Mouse (Mus musculus) adrenal gland, adult (tissue): ENCODE measurements around the gene Hs3st6.
A peak's percentile ranks its signal among the peaks of the same experiment; 100 is the strongest.
"Not testable (repeated sequence)": the region's sequence is repeated elsewhere in the genome, so short reads cannot be mapped to it uniquely, and the experiment has no call there.

Source experiments
- DNase-seq, 2 experiments: peaks; one replicate each; pipeline ENCODE4 v3.0.0; 2022 to 2023; ENCODE audit warnings: low spot score in 1 of 2; ENCODE audit not compliant: inconsistent age in 2 of 2

Gene Hs3st6

DNA sequence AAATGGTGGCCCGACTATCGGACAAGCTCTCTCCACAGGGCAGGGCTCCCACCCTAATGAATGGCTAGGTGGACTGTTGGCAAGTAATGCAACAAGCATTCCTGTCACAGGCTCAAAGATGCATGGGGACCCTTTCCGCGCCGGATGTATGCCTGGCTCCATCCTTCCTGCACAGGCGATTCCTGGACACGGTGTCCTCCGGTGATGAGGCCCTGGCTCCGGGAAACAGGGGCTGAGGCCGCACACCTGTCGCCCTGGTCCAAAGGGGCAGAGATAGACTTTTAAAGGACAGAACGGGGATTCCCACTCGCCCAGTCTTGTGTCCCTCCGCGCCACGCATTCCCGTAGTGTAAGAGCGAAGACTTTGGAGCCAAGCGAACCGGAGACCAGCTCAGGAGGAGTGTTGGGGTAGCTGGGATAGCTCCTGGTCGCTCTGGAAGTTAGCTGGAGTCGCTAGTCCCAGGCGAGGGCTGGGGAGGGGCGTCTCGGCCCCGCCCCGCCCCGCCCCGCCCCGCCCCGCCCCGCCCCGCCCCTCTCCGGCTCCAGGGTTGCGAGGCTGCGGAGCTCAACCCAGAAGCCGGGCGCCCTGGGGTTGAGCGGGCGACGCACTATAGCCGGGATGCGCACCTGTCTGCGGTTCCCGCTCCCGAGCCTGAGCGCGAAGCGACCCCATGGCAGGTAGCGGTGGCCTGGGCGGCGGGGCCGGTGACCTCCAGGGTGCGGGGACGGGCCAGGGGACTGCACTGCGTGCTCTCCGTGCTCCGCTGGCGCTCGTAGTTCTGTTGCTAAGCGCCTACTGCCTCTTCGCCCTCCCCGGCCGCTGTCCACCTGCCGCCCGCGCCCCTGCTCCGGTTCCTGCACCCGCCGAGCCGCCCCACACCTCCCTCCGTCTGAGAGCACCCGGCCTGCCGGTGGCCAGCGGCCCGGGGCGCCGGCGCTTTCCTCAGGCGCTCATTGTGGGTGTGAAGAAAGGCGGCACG is at the start of gene Hs3st6:
Gene Hs3st6, plus strand, starts transcription at position 574 of the 980 bp plus-strand sequence.
- DNase-seq = peak; percentile 43 to 79

DNA sequence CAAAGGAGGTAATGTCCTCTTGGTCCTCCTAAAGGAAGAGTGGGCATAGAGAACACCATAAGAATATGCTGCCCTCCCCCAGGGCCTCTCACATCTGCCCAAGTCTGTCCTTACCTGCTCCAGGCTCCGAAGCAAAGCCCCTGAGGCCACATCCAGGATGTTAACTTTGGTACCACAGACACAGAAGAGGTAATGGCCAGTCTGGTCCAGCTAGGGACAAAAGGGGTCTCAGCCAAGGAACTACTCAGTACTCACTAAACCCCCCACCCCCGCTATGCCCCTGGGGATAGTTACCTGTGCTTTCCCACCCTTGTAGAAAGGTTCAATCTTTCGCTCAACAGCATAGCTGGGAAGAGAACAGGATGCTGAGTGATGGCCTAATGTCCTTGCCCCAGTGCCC is 47.0 kb upstream of the Hs3st6 start:
- DNase-seq = no peak

DNA sequence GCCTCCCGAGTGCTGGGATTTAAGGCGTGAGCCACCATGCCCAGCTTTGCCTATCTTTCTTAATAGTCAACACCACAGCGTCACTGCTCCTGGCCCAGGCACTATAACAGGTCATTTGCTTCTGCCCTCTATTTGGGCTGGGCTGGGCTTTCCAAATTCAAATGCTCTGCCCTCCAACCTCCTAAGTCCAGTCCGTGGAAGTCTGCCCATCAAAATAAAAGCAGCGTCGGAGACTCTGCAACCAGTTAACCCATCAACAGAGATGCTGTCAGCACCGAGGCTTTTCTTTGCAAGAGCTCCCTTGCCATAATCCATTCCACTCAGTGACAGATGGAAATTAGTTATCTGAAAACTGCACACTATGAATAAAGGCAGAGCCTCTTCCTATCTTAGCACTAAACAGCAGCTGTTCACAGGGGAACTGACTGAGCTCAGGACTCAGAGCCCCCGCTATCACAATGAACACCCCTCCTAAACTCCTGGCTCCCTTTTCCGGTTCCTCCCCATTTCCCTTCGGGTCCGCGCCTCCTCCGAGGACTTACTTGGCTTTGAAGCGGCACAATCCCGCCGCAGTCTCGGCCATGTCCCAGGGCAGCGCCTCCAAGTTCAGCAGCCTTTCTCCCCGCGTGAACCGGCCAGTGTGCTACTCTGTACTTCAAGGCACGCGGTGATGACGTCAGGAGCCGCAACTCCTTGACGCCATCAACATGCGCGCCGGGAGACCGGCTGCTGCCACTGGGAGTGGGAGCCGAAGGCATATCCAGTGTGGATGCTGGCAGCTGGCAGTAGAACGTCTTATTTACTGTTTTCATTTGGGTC is 45.6 kb upstream of the Hs3st6 start, which contains the start of gene Tbl3:
Gene Tbl3, minus strand, starts transcription at position 679 of the 819 bp plus-strand sequence.
- peak; percentile 93 to 98 for DNase-seq

DNA sequence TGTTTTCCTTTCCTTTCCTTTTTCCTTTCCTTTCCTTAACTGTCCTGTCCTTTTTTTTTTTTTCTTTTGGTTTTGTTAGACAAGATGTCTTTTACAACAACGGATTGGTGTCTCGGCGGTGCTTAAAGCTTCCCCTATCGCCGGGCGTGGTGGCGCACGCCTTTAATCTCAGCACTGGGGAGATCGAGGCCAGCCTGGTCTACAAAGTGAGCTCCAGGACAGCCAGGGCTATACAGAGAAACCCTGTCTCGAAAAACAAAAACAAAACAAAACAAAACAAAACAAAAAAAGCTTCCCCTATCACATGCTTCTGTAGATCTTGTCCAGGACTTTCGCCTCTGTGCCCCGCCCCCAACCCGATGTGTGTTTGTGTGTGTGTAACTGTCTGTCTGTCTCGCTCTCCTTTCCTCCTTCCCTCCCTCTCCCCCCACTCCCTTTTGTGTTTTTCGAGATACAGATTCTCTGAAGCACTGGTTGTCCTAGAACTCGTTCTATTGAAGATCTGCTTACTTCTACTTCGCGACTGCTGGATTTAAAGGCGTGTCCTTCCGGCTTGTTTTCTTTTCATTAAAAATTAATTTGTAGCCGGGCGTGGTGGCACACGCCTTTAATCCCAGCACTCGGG is 44.9 kb upstream of the Hs3st6 start:
- DNase-seq = no peak

DNA sequence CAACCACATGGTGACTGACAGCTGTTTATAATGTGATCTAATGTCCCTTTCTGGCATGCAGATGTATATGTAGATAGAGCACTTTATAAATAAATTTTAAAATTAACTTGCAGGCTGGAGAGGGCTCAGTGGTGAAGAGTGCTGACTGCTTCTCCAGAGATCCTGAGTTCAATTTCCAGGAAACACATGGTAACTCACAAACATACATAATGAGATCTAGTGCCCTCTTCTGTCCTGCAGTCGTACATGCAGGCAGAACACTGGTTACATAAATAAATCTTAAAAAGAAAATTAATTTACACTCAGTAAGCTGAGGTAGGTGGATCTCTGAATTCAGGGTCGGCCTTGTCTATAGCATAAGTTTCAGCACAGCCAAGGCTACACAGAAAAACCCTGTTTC is 44.1 kb upstream of the Hs3st6 start:
- DNase-seq = peak in 1 of 2 experiments; percentile 53

DNA sequence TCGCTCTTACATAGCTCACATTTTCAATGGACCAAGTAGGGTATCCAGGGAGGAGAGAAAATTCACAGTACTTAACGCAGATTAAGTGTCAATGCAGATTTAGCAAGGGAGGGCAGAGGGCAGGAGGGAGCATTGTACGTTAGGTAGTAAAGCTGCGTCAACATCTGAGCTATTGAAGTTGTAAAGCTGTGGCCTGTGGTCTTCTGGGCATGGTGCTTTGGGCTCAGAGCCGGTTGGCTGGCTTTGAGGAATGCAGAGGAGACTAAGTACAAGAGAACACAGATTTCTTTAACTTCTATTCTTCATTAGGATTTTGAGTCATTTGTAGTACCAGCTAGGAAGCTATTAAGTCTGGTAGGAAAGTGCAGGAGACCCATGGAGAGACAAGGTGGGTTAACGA is 37.2 kb upstream of the Hs3st6 start:
- no peak for DNase-seq

DNA sequence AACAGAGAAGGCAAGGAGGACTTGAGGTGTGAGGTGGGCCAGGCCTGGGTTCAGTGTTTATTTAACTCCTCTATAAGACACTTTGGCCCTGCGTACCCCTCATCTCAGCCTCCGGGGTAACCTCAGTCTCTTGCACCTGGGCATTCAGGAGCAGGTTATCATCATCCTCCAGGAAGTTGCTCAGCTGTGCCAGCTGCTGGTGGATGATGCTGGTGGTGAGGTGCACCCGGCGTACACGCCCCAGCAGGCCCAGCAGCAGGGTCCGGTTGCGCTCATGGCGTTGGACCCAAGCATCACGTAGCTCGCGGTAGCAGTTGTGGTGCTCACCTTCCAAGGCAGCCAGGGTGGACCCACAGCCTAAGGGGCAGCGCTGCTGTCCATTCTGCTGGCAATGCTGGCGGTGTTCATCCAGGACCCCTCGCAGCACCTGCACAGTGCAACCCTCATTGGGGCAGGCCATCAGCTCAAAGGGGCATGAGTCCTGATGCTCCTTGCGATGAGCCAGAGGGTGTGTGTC is 36.6 kb upstream of the Hs3st6 start:
- no peak for DNase-seq

DNA sequence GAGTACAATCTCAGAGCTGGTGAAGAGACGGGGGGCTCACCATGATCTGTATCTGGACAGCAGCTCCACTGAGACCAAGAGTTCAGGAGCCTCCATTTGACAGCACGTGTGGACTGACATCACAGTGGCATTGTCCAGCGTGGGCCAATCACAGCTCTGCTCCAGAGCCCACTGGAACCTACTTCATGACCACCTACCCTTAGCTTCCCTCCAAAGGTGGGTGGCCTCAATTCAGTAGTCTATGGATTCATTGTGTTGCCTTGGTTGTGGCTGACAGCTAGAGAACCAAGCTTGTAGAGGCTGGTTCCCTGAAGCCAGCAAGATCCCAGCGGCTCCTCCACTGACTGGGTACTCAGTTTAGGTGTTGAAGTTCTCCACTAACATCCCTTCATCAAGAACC is 34.8 kb upstream of the Hs3st6 start, which contains the start of the genes Rnf151 and Rps2:
Gene Rnf151, minus strand, starts transcription at position 121 of the 400 bp plus-strand sequence.
Gene Rps2, plus strand, starts transcription at position 174 of the 400 bp plus-strand sequence.
- DNase-seq = no peak

DNA sequence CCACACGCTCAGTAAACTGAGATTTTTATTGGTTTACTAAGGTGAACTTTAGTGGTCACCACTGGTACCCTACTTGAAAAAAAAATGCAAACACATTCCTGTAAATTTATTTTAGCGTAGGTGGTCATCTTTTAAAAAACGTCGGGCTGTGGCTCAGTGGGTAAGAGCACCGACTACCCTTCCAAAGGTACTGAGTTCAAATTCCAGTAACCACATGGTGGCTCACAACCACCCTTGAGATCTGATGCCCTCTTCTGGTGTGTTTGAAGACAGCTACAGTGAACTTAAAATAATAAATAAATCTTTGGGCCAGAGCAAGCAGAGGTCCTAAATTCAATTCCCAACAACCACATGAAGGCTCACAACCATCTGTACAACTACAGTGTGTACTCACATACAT is 33.9 kb upstream of the Hs3st6 start:
- DNase-seq = not testable (repeated sequence)

DNA sequence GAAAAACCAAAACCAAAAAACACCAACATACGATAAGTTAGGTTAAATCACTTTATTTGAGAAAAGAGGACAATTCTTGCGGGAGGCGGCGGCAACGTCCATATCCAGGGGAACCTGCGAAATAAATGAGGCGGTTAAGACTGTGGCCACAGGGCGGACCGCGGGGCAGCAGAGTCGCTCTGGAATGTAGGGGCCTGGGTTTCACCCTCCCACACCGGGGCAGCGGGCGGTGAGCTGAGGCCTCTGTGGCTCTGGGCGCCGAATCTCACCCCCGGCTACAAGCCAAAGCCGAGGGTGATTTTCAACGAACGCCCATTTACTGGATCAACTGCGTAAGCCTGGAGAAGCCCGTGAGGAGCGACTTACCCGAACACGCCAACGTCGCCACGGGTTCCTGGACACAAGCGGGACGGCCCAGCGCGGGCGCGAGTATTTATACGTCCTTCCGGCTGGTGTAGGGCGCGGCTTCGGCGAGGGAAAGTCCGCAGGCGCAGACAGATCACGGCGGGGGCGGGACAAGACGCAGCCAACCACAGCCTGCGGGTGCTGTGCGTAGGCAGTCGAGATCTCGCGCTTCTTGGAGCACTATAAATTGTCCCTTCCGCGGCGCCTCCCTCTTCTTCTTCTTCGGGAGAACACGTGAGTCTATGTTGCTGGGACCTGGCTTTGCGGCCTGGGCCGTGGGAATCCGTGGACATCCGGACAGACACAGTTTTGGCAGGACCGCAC is 33.1 kb upstream of the Hs3st6 start:
- DNase-seq = peak; percentile 99

DNA sequence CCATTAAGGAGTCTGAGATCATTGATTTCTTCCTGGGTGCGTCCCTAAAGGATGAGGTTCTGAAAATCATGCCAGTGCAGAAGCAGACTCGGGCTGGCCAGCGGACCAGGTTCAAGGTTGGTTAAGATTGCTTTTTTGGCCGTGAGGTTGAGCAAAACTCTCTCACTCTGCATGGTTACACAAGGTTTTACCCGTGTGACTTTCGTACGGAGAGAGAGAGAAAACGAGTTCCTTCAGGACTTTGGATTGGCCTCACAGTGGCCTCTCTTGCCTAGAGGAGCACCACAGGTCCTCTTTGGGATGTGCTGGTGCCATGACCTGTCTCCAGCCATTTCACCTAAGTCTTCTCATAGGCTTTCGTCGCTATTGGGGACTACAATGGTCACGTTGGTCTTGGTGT is 32.2 kb upstream of the Hs3st6 start:
- peak in 1 of 2 experiments; percentile 80 for DNase-seq

DNA sequence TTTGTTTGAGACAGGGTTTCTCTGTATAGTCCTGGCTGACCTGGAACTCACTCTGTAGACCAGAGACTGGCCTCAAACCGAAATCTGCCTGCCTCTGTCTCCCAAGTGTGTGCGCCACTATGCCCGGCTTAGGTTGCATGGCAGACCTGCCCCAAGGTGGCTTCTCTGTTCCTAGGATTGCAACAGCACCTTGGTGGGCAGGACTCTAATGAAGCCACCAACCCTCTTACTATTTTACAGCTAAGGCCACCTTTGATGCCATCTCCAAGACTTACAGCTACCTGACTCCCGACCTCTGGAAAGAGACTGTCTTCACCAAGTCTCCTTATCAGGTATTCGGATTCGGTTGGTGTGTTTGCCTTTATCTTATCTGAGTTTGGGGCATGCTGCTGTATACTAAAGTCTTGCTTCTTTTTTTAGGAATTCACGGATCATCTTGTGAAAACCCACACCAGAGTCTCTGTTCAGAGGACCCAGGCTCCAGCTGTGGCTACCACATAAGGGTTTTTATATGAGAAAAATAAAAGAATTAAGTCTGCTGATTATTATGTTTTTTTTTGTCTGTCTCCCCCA is 31.3 kb upstream of the Hs3st6 start:
- not testable (repeated sequence) for DNase-seq

DNA sequence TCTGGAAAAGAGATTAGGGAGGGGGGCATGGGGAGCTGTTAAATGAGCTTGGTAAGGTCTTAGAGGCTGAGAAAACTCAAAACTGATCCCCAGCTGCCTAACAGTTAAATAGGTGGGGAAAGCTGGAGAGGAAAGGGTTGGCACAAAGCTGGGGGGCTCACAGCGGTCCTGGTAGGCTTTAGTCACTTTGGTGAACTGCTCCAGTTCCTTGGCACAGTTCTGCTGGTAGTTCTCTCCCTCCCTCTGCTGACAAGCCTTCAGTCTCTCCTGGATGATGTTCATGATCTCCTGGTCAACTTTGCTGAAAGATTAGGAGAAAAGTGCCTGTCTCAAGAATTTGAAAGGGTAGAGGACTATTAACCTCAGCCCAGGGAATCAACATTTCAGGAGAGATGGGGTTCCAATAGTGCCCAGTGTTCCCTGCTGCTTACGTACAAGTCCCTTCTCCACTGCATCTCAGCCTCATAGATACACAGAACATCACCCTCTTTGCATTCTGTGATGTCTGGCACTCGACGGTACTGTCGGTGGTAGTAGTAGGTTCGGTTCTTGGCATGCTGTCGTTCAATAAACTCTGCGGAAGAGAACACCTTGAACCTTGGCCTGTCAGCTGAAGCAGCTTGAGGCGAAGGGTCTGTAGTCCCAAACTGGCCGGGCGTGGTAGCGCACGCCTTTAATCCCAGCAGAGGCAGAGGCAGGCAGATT is 30.4 kb upstream of the Hs3st6 start:
- no peak for DNase-seq

DNA sequence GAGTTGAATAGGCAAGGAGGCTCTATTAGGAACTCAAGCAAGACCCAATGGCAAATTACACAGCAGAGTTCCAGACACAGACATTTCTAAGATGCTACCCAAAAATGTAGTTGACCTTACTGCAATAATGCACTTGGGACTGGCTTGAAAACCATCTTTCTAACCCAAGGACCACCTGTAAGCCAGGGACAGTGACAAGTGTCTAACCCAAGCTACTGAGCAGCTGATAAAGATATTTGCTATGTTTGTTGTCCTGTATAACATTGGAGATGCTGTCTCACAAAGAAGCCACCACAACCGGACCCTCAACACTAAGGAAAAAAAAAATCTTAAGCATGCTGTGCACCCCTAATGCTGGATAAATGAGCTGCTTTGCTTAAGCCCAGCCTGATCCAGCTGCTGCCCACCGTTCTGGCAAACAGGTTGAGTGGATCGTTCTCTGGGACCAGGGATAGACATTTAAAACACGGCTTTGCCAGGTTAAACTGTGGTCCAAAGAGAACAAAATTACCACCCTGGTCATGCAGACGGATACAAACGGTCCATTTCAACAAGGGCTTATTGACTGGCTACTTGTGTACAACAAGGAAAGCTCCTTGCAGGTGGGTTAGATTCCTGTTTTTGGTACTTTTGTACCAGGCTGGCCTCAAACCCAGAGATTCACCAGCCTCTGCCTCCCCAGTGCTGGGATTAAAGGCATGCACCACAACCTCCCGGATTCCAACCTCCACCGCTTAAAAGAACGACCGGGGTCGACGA is 29.5 kb upstream of the Hs3st6 start:
- DNase-seq = peak in 1 of 2 experiments; percentile 33

DNA sequence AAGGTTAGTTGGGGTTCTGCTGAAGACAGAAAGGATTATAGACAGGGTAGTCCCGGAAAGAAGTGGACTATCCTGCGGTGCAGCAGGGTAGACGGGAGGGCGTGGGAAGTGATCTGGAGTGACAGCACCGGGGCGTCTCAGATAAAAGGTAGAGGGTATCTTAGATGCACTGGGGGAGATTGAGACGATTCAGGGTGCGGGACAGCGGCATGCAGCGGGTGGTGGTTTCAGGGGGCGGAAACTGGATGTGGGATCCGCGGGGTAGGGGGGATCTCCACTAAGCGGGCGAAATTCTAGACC is 29.0 kb upstream of the Hs3st6 start:
- DNase-seq = no peak

DNA sequence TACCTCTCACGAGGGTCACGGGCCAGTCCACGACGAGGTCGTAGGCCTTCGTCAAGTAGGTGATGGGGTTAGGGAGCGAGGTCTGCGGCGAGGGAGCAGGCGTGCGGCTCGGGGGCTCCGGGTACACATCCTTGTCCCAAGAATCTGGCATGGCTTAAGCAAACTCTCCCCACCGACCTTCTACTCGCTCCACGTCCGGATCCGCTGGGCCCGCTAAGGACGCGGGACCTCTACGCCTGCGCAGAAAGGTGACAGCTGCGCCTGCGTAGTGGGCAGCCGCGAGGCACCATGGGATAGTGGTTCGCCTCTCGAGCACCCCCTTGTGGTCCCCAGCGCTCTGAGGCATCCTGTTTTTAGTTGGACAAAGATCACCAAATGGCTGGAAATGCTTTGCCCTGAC is 28.6 kb upstream of the Hs3st6 start, which contains the start of gene Ndufb10:
Gene Ndufb10, minus strand, starts transcription at position 295 of the 400 bp plus-strand sequence.
- DNase-seq = peak; percentile 95 to 99

DNA sequence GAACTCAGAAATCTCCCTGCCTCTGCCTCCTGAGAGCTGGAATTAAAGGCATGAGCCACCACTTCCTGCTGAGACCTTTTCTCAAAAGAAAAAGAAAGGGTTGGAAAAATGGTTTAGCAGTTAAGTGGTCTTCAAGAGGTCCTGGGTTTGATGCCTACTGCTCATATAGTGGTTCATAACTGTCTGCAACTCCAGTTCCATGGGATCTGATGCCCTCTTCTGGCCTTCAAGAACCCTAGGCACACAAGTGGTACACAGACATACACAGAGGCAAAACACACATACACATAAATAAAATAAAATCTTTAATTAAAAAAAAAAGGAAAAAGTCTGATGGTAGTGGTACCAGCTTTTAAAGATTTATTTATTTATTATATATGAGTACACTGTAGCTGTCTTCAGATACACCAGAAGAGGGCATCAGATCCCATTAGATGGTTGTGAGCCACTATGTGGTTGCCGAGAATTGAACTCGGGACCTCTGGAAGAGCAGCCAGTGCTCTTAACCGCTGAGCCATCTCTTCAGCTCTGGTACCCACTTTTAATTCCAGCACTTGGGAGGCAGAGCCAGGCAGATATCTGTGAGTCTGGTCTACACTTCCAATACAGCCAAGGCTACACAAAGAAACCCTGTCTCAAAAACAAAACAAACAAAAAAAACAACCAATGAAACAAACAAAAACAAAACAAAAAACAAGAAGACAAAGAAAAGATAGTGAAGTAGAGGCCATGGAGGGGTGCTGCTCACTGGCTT is 27.0 kb upstream of the Hs3st6 start:
- no peak for DNase-seq

DNA sequence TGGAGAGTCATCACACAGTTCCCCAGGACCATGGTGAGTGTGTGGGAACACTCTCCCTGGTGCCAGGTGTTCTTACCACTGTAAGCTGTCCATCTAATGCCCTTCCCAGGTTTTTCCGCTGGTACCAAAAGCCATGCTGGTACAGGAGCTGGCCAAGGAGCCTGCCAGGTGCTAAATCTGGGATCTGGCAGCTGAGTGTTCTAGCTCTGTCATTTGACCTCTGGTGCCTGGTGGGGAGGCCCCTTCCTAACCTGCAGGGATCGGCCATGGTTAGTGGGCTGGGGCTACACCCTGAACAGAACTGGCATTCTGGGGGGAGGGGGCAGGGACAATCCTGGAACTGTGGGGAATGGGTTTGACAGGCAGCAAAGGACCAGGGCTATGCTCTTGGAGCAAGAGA is 25.2 kb upstream of the Hs3st6 start, which contains the start of gene Rpl3l:
Gene Rpl3l, plus strand, starts transcription at position 203 of the 400 bp plus-strand sequence.
- no peak for DNase-seq
